Mouse (Mus musculus): Measurements from ENCODE around the gene Ch25h.

GRCm38 (mm10) chr19:34423783-34424335, 51.1 kb downstream of the Ch25h start:
- TF ChIP-seq CTCF (conservative IDR thresholded peaks at IDR 0.05; ENCODE audit: low read length) (no peak), POU5F1 (IDR thresholded peaks at IDR 0.05; ENCODE audit: borderline replicate concordance, low read length) (no peak)

Measured in E14TG2a.4 (cell line).